21 mouse cellular contexts compared by ENCODE assay signal in the genomic region with DNA sequence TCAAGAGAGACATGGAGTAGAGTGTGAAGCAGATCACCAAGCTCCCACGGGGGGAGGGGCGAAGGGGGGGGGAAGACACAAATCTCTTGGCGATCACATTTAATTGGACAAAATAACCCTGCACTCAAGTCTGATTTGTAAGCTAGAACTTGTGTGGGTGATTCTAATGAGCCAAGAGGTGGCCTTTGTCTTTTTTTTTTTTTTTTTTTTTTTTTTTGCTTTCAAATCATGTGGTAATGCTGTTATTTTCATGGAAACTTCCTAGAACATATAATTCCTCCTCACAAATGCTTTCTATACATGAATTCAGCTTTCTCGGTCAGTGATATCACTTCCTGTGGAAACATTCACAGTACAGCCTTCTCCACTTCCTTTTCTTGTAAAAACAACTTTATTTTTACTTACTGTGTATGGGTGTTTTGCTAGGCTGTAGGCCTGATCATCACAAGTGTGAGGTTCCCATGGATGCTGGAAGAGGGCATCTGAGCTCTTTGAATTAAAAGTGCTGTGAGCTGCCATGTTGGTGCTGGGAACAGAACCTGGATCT.
"Had no signal": no experiment of that assay in that cellular context is flagged by ENCODE, and none has a peak within 500 bp of the region (broad histone marks: within the 10 kb centered on the region; RNA-seq: fewer than 3 reads in every experiment).

No protein-coding gene starts in this region.

- H3K4me2 ChIP-seq: liver, embryonic 15.5 days; lung, embryonic 15.5 days; midbrain, embryonic 11.5 days; midbrain, embryonic 13.5 days; midbrain, embryonic 15.5 days; neural tube, embryonic 12.5 days; stomach, embryonic 15.5 days had no signal

- ATAC-seq: liver, postnatal 0 days; lung, postnatal 0 days; midbrain, embryonic 13.5 days; midbrain, embryonic 15.5 days had no signal

- H3K9me3 ChIP-seq: liver, embryonic 15.5 days; lung, embryonic 15.5 days; megakaryocyte, embryonic 14.5 days; midbrain, embryonic 13.5 days; midbrain, embryonic 15.5 days; neural tube, embryonic 12.5 days; stomach, embryonic 15.5 days had no signal

- H3K36me3 ChIP-seq: liver, embryonic 15.5 days; lung, embryonic 15.5 days; midbrain, embryonic 13.5 days; midbrain, embryonic 15.5 days; neural tube, embryonic 12.5 days; stomach, embryonic 15.5 days had no signal

- H3K4me1 ChIP-seq: liver, embryonic 15.5 days; lung, embryonic 15.5 days; megakaryocyte, embryonic 14.5 days; midbrain, embryonic 13.5 days; midbrain, embryonic 15.5 days; neural tube, embryonic 12.5 days; stomach, embryonic 15.5 days had no signal

- H3K27ac ChIP-seq: liver, embryonic 15.5 days; lung, embryonic 15.5 days; macrophage; midbrain, embryonic 13.5 days; midbrain, embryonic 15.5 days; neural tube, embryonic 12.5 days; stomach, embryonic 15.5 days; stomach, postnatal 0 days had no signal

- DNase-seq: liver, postnatal 0 days; lung, adult 2 months; lung, postnatal 14 days; lung, postnatal 36 days; right cerebral cortex, adult 18-20 months; right cerebral cortex, postnatal 25 days; right cerebral cortex, postnatal 4 days; spleen, adult 18-20 months; thymus, postnatal 14 days; thymus, postnatal 36 days had no signal

- H3K4me3 ChIP-seq: liver, embryonic 15.5 days; lung, embryonic 15.5 days; megakaryocyte, embryonic 14.5 days; midbrain, embryonic 13.5 days; midbrain, embryonic 15.5 days; neural tube, embryonic 12.5 days; stomach, embryonic 15.5 days had no signal

- H3K9ac ChIP-seq: liver, embryonic 15.5 days; liver, postnatal 0 days; lung, embryonic 15.5 days; midbrain, embryonic 13.5 days; midbrain, embryonic 15.5 days; neural tube, embryonic 12.5 days; stomach, embryonic 15.5 days had no signal

- H3K27me3 ChIP-seq: liver, embryonic 15.5 days; lung, embryonic 15.5 days; megakaryocyte, embryonic 14.5 days; midbrain, embryonic 13.5 days; midbrain, embryonic 15.5 days; neural tube, embryonic 12.5 days; stomach, embryonic 15.5 days had no signal
